Mouse (Mus musculus): ENCODE results near the gene Il12rb1.

Il12rb1 gene

GRCm38 (mm10) chr8:70808239-70808638 lies at the start of gene Il12rb1:
Il12rb1 (plus strand) TSS chr8:70808449.
- DNase-seq: no peak

- peak; percentile 24 for DNase-seq
These were observed 49.4 kb upstream of the Il12rb1 start for GRCm38 (mm10) chr8:70758616-70759561.

GRCm38 (mm10) chr8:70760350-70760749 lies 47.9 kb upstream of the Il12rb1 start:
- DNase-seq: peak; percentile 30

GRCm38 (mm10) chr8:70760775-70761406 lies 47.4 kb upstream of the Il12rb1 start, which contains the start of gene Mpv17l2:
Mpv17l2 (minus strand) TSS chr8:70760946.
- DNase-seq: peak; percentile 92

GRCm38 (mm10) chr8:70762118-70762517 lies 46.1 kb upstream of the Il12rb1 start:
- peak; percentile 2 for DNase-seq

- peak; percentile 68 for DNase-seq
These were observed 44.9 kb upstream of the Il12rb1 start for GRCm38 (mm10) chr8:70763354-70763753.

- no peak for DNase-seq
These were observed 44.2 kb upstream of the Il12rb1 start for GRCm38 (mm10) chr8:70764026-70764425.

- no peak for DNase-seq
These were observed 43.6 kb upstream of the Il12rb1 start for GRCm38 (mm10) chr8:70764676-70765075.

- no peak for DNase-seq
These were observed 42.9 kb upstream of the Il12rb1 start for GRCm38 (mm10) chr8:70765329-70765728.

GRCm38 (mm10) chr8:70765838-70766570 lies 42.2 kb upstream of the Il12rb1 start:
- no peak for DNase-seq

GRCm38 (mm10) chr8:70766571-70767440 lies 41.4 kb upstream of the Il12rb1 start:
- DNase-seq: no peak

GRCm38 (mm10) chr8:70767503-70767902 lies 40.7 kb upstream of the Il12rb1 start:
- DNase-seq: no peak

GRCm38 (mm10) chr8:70768231-70768776 lies 39.9 kb upstream of the Il12rb1 start:
- no peak for DNase-seq

- no peak for DNase-seq
These were observed 39.3 kb upstream of the Il12rb1 start for GRCm38 (mm10) chr8:70768956-70769355.

GRCm38 (mm10) chr8:70769359-70769758 lies 38.9 kb upstream of the Il12rb1 start:
- peak; percentile 99 for DNase-seq

- no peak for DNase-seq
These were observed 38.4 kb upstream of the Il12rb1 start for GRCm38 (mm10) chr8:70769858-70770257.

- DNase-seq: no peak
These were observed 37.5 kb upstream of the Il12rb1 start for GRCm38 (mm10) chr8:70770748-70771147.

GRCm38 (mm10) chr8:70771217-70771616 lies 37.0 kb upstream of the Il12rb1 start:
- DNase-seq: no peak

GRCm38 (mm10) chr8:70772075-70772474 lies 36.2 kb upstream of the Il12rb1 start:
- DNase-seq: no peak

GRCm38 (mm10) chr8:70772890-70773289 lies 35.4 kb upstream of the Il12rb1 start:
- no peak for DNase-seq

- DNase-seq: no peak
These were observed 34.8 kb upstream of the Il12rb1 start for GRCm38 (mm10) chr8:70773410-70773809.

- DNase-seq: peak; percentile 66
These were observed 34.4 kb upstream of the Il12rb1 start for GRCm38 (mm10) chr8:70773833-70774232.
